Mouse (Mus musculus) cerebellum, adult 2 months (tissue): ENCODE measurements around the gene Prr7.

Experiments used
- CTCF ChIP-seq: fragments of 200-500 bp; IDR thresholded peaks from 2 replicates; pipeline ENCODE4 v1.5.1; 2011; ENCODE audit warnings: low read depth, mild to moderate bottlenecking, control low read depth, low read length, moderate library complexity, borderline replicate concordance; ENCODE audit not compliant: insufficient read depth
- POLR2A ChIP-seq: fragments of 200-500 bp; IDR thresholded peaks from 2 replicates; pipeline ENCODE4 v1.6.1; 2011; ENCODE audit warnings: low read length, control low read depth, borderline replicate concordance; ENCODE audit not compliant: insufficient read depth

GRCm38 (mm10) chr13:55510668-55511491, 46.8 kb downstream of the Prr7 start:
- TF ChIP-seq CTCF (no peak), POLR2A (no peak)
